In genomic region chr17:25911816-25912215, GRCm38 (mm10) we compare ENCODE assay signal across 10 mouse cellular contexts. TPM values are rescaled to one million over a fixed set of nuclear protein-coding genes. Genes with fewer than 3 reads are reported as not detected.
A peak's percentile ranks its signal among the peaks of the same experiment; 100 is the strongest.
DNase-seq lines count a peak whose midpoint lies in the region.
"Had no signal": no experiment of that assay in that cellular context is flagged by ENCODE, and none has a peak within 500 bp of the region (broad histone marks: within the 10 kb centered on the region; RNA-seq: fewer than 3 reads in every experiment).

No protein-coding gene starts in this region.

- intact Hi-C loops in gastrocnemius, postnatal 36 days (cut with DNase I) = no loop called here

- peak; percentile 26 for DNase-seq in gastrocnemius, adult 18-20 months (ENCODE audit: low spot score)
- DNase-seq in gastrocnemius, postnatal 36 days = no peak
- DNase-seq in urinary bladder, postnatal 36 days (ENCODE audit: low spot score in 2 of 2) = peak; percentile 23 to 35
- no peak for DNase-seq in urinary bladder, postnatal 14 days (ENCODE audit: low spot score)
- peak; percentile 37 for DNase-seq in kidney, adult 9 months
- DNase-seq in thymus, postnatal 4 days = no peak
- DNase-seq in layer of hippocampus, postnatal 25 days (ENCODE audit: extremely low spot score in 1 of 2, low spot score in 1 of 2) = no peak
- no peak for DNase-seq in frontal cortex, postnatal 25 days (ENCODE audit: low spot score in 2 of 2)
- DNase-seq: right cerebral cortex, postnatal 25 days had no signal

RNA-seq across cellular contexts. Expression of gene Rab40c, which starts 7.7 kb away (rescaled TPM):
- total RNA-seq in gastrocnemius, adult 18-20 months (2021) = 10 to 100 TPM in 1 of 2 experiments, 1 to 10 TPM in 1; 7.6 to 11.1 TPM
- total RNA-seq in gastrocnemius, postnatal 36 days (2021) = 10 to 100 TPM in 1 of 2 experiments, 1 to 10 TPM in 1; 8.5 to 10.8 TPM
- total RNA-seq in layer of hippocampus, postnatal 25 days (2021) = 10 to 100 TPM; 41.0 to 52.9 TPM

RNA-seq across cellular contexts. Expression of gene Wfikkn1, which starts 31.2 kb away (rescaled TPM):
- total RNA-seq in gastrocnemius, adult 18-20 months (2021) = under 1 TPM; 0.43 to 0.62 TPM
- under 1 TPM; 0.59 to 0.69 TPM for total RNA-seq in gastrocnemius, postnatal 36 days (2021)
- total RNA-seq in layer of hippocampus, postnatal 25 days (2021) = 1 to 10 TPM; 2.0 TPM

RNA-seq across cellular contexts. Expression of gene Pigq, which starts 32.9 kb away (rescaled TPM):
- total RNA-seq in gastrocnemius, adult 18-20 months (2021) = 10 to 100 TPM; 19.9 to 22.2 TPM
- total RNA-seq in gastrocnemius, postnatal 36 days (2021) = 10 to 100 TPM; 24.1 to 27.4 TPM
- 100 to 1,000 TPM; 135 to 137 TPM for total RNA-seq in layer of hippocampus, postnatal 25 days (2021)

RNA-seq across cellular contexts. Expression of gene Nhlrc4, which starts 32.9 kb away (rescaled TPM):
- not detected for total RNA-seq in gastrocnemius, adult 18-20 months (2021)
- total RNA-seq in gastrocnemius, postnatal 36 days (2021) = not detected
- under 1 TPM in 1 of 2 experiments, not detected in 1; 0.52 TPM for total RNA-seq in layer of hippocampus, postnatal 25 days (2021)
- total RNA-seq: left cerebral cortex, postnatal 14 days had no signal

RNA-seq across cellular contexts. Expression of gene Mettl26, which starts 36.9 kb away (rescaled TPM):
- total RNA-seq in gastrocnemius, adult 18-20 months (2021) = 10 to 100 TPM; 25.4 to 33.4 TPM
- total RNA-seq in gastrocnemius, postnatal 36 days (2021) = 10 to 100 TPM; 28.9 to 32.2 TPM
- total RNA-seq in layer of hippocampus, postnatal 25 days (2021) = 10 to 100 TPM; 39.2 to 40.1 TPM

Comparison
In these comparisons a context has a peak if more than half of its experiments do, and no peak if none do; other contexts are left out.
1. DNase-seq: peak in gastrocnemius, adult 18-20 months (single experiment), urinary bladder, postnatal 36 days (2 of 2) and kidney, adult 9 months (single experiment); none in gastrocnemius, postnatal 36 days (0 of 2), urinary bladder, postnatal 14 days (single experiment), thymus, postnatal 4 days (single experiment), layer of hippocampus, postnatal 25 days (0 of 2) and frontal cortex, postnatal 25 days (0 of 2).
2. RNA of gene Pigq, which starts 32.9 kb away (total RNA-seq): 135 to 137 TPM in layer of hippocampus, postnatal 25 days; 24.1 to 27.4 TPM in gastrocnemius, postnatal 36 days and 19.9 to 22.2 TPM in gastrocnemius, adult 18-20 months; every median in the first group is over 4 times any median in the second.